Mouse (Mus musculus): ENCODE measurements around the gene Ripor2.

The Ripor2 gene

GRCm38 (mm10) chr13:24619711-24620110 is 37.7 kb downstream of the Ripor2 start:
- no peak for DNase-seq

- DNase-seq: peak; percentile 53
These were observed 38.5 kb downstream of the Ripor2 start for GRCm38 (mm10) chr13:24620439-24620838.

- no peak for DNase-seq
These were observed 41.6 kb downstream of the Ripor2 start for GRCm38 (mm10) chr13:24623631-24624030.

- DNase-seq: no peak
These were observed 43.1 kb downstream of the Ripor2 start for GRCm38 (mm10) chr13:24625071-24625470.

- no peak for DNase-seq
These were observed 44.9 kb downstream of the Ripor2 start for GRCm38 (mm10) chr13:24626698-24627436.

GRCm38 (mm10) chr13:24628192-24628591 is 46.2 kb downstream of the Ripor2 start:
- DNase-seq: no peak

- DNase-seq: no peak
These were observed 47.2 kb downstream of the Ripor2 start for GRCm38 (mm10) chr13:24629073-24629621.

GRCm38 (mm10) chr13:24630364-24630763 is 48.4 kb downstream of the Ripor2 start:
- no peak for DNase-seq

- DNase-seq: no peak
These were observed 51.1 kb downstream of the Ripor2 start for GRCm38 (mm10) chr13:24632988-24633577.

GRCm38 (mm10) chr13:24634346-24635120 is 52.5 kb downstream of the Ripor2 start:
- no peak for DNase-seq

- DNase-seq: peak; percentile 32
These were observed 56.6 kb downstream of the Ripor2 start for GRCm38 (mm10) chr13:24638371-24639214.

GRCm38 (mm10) chr13:24639215-24640165 is 57.5 kb downstream of the Ripor2 start:
- no peak for DNase-seq

- peak; percentile 12 for DNase-seq
These were observed 58.2 kb downstream of the Ripor2 start for GRCm38 (mm10) chr13:24640166-24640560.

- DNase-seq: no peak
These were observed 58.9 kb downstream of the Ripor2 start for GRCm38 (mm10) chr13:24640836-24641385.

GRCm38 (mm10) chr13:24641491-24642430 is 59.8 kb downstream of the Ripor2 start:
- DNase-seq: no peak

GRCm38 (mm10) chr13:24645146-24645545 is 63.2 kb downstream of the Ripor2 start:
- no peak for DNase-seq

- DNase-seq: no peak
These were observed 64.3 kb downstream of the Ripor2 start for GRCm38 (mm10) chr13:24646324-24646723.

GRCm38 (mm10) chr13:24647444-24647843 is 65.5 kb downstream of the Ripor2 start:
- no peak for DNase-seq

- DNase-seq: no peak
These were observed 66.0 kb downstream of the Ripor2 start for GRCm38 (mm10) chr13:24648027-24648426.

- no peak for DNase-seq
These were observed 66.7 kb downstream of the Ripor2 start for GRCm38 (mm10) chr13:24648668-24649067.

All from kidney, adult 18-20 months (tissue).